Mouse (Mus musculus) yolk sac, embryonic 10.5 days (tissue): ENCODE data around the gene Scn4a.

Experiments used
- DNase-seq: peaks from one replicate; pipeline ENCODE4 v3.0.0-alpha.2; 2017; ENCODE audit warnings: low spot score

Gene Scn4a

GRCm38 (mm10) chr11:106271794-106272643 is 81.1 kb downstream of the Scn4a start:
- DNase-seq: no peak

DNA sequence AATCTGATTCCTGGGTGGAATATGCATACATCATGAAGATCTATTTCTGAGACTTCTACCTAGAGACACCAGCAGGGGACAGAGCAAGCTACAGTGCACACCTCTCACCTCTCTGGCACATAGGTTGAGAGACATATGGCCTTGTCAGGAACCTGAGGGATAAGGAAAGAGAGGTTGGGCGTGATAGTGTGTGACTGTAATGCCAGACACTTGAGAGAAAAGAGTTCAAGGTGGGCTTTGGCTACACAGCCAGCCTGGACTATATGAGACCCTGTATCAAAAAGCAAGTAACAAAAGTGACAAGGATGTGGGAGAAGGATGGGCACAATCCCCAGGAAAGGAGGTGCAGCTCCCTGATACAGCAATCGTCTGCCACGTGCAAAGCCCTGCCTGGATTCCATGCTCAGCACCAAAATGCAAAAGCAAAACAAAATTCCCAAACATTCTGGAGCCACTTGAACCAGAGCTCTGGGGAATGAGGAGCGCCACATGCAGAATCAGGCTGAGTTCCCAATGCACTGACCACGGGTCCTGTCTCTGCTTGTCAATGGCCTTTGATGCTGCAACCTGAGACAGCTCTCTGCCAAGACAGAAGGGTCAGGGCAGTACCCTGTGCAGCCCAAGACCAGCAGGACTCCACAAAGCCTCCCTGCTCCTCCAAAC is 81.8 kb downstream of the Scn4a start:
- DNase-seq: no peak

DNA sequence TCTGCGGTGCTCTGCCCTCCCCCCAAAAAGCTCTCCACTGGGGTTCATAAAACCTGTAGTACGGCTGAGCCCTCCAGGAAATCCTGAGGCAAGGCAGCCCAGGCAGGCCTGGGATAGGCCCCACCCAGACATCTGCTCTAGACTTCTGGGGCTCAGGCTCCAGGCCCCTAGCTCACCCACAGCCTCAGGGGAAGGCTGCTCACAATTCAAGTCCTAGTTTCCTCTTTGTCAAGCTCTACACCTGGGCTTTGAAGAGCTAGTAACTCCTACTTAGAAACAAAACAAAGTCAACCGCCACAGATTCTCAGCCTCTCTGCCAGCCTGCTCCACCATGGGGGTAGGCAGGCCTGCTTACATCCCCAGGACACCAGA is 84.0 kb downstream of the Scn4a start:
- DNase-seq: peak; percentile 17
